Mouse (Mus musculus): ENCODE data around the gene Sh3gl3. TPM values are rescaled to one million over a fixed set of nuclear protein-coding genes. Genes with fewer than 3 reads are reported as not detected.
A peak's percentile ranks its signal among the peaks of the same experiment; 100 is the strongest.

Sh3gl3 gene
- polyA plus RNA-seq, 1 experiment, result 0.30 TPM

DNA sequence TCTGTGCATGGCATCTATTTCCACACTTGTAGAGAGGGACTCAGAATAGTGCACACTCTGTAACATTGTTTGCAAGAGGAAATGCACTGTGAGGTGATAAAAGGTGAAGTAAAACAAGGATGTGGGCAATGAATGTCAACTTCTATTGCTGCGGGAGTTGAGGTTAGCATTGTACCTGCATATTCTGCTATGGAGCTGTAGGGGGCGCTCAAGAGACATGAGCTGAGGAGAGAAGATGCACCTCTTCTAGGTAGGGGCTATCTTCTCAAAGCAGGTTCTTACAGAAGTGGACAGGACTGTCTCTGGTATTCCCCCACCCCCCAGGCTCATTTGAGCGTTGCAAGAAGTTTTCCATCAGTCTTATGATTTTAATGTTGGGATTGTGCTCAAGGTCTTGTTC, 165.6 kb downstream of the Sh3gl3 start:
- WGBS, result 49% methylated on average over 3 of the region's 3 CpGs
- Histone ChIP-seq H3K36me3 (ENCODE audit: control insufficient read depth, insufficient read depth, low read length) (no peaks in the 10 kb centered on the region), H3K4me1 (ENCODE audit: control insufficient read depth, insufficient read depth, insufficient read length, low read length) (no peaks in the 10 kb centered on the region), H3K4me3 (ENCODE audit: low read depth, low read length) (no peak overlapping the region), H3K27ac (ENCODE audit: insufficient read depth, low read depth, low read length) (no peak overlapping the region), H3K27me3 (ENCODE audit: control insufficient read depth, insufficient read depth, low read length) (peaks cover 8% of the 10 kb centered on the region; the same call in 1 of the 2 replicates)
- TF ChIP-seq CTCF (IDR thresholded peaks at IDR 0.05; ENCODE audit: extremely low read depth, insufficient read length, insufficient replicate concordance, low read depth, low read length) (no peak), POLR2A (IDR thresholded peaks at IDR 0.05; ENCODE audit: low read depth, low read length) (no peak)

GRCm38 (mm10) chr7:82341476-82341875, 167.8 kb downstream of the Sh3gl3 start:
- H3K4me3 ChIP-seq (ENCODE audit: low read depth, low read length), result no peak overlapping the region
- H3K4me1 ChIP-seq (ENCODE audit: control insufficient read depth, insufficient read depth, insufficient read length, low read length), result no peaks in the 10 kb centered on the region
- H3K36me3 ChIP-seq (ENCODE audit: control insufficient read depth, insufficient read depth, low read length), result no peaks in the 10 kb centered on the region
- WGBS, result 28% methylated on average over 8 of the region's 8 CpGs
- no peak for TF ChIP-seq POLR2A (IDR thresholded peaks at IDR 0.05; ENCODE audit: low read depth, low read length)
- TF ChIP-seq CTCF (IDR thresholded peaks at IDR 0.05; ENCODE audit: extremely low read depth, insufficient read length, insufficient replicate concordance, low read depth, low read length), result no peak
- no peak overlapping the region for H3K27ac ChIP-seq (ENCODE audit: insufficient read depth, low read depth, low read length)
- H3K27me3 ChIP-seq (ENCODE audit: control insufficient read depth, insufficient read depth, low read length), result peaks cover 3% of the 10 kb centered on the region; the same call in 1 of the 2 replicates

GRCm38 (mm10) chr7:82346706-82347105, 173.1 kb downstream of the Sh3gl3 start:
- Histone ChIP-seq H3K36me3 (ENCODE audit: control insufficient read depth, insufficient read depth, low read length) (no peaks in the 10 kb centered on the region), H3K4me1 (ENCODE audit: control insufficient read depth, insufficient read depth, insufficient read length, low read length) (no peaks in the 10 kb centered on the region), H3K27ac (ENCODE audit: insufficient read depth, low read depth, low read length) (no peak overlapping the region), H3K4me3 (ENCODE audit: low read depth, low read length) (no peak overlapping the region), H3K27me3 (ENCODE audit: control insufficient read depth, insufficient read depth, low read length) (no peaks in the 10 kb centered on the region)
- WGBS, result 64% methylated on average over 2 of the region's 2 CpGs
- no peak for TF ChIP-seq POLR2A (IDR thresholded peaks at IDR 0.05; ENCODE audit: low read depth, low read length)
- no peak for TF ChIP-seq CTCF (IDR thresholded peaks at IDR 0.05; ENCODE audit: extremely low read depth, insufficient read length, insufficient replicate concordance, low read depth, low read length)

GRCm38 (mm10) chr7:82349796-82350195, 176.2 kb downstream of the Sh3gl3 start:
- no peak for TF ChIP-seq CTCF (IDR thresholded peaks at IDR 0.05; ENCODE audit: extremely low read depth, insufficient read length, insufficient replicate concordance, low read depth, low read length)
- TF ChIP-seq POLR2A (IDR thresholded peaks at IDR 0.05; ENCODE audit: low read depth, low read length), result 0 out of 2 replicates have a peak, but pooled peaks have one; percentile 12
- H3K4me1 ChIP-seq (ENCODE audit: control insufficient read depth, insufficient read depth, insufficient read length, low read length), result no peaks in the 10 kb centered on the region
- H3K27ac ChIP-seq (ENCODE audit: insufficient read depth, low read depth, low read length), result no peak overlapping the region
- WGBS, result 71% methylated on average over 7 of the region's 7 CpGs
- H3K4me3 ChIP-seq (ENCODE audit: low read depth, low read length), result no peak overlapping the region
- H3K36me3 ChIP-seq (ENCODE audit: control insufficient read depth, insufficient read depth, low read length), result no peaks in the 10 kb centered on the region
- no peaks in the 10 kb centered on the region for H3K27me3 ChIP-seq (ENCODE audit: control insufficient read depth, insufficient read depth, low read length)

DNA sequence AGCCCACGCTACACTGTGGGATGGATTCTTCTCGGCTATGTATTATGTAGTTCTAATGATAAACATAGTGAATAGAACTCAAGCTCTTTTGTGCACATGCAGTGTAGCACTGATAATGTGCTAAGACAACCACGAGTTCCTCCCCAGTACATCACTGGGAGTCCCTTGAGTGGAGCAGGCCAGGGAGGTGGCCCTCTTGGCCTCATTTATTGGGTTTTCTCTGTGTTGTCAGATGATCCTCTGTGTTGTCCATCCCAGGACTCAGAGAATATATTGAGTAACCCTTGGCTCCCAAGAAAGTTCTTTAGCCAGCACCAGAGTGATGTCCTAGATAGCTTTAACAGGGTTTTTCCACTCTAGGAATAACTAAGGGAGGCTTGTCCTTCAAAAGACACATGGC, 176.8 kb downstream of the Sh3gl3 start:
- TF ChIP-seq CTCF (IDR thresholded peaks at IDR 0.05; ENCODE audit: extremely low read depth, insufficient read length, insufficient replicate concordance, low read depth, low read length), result no peak
- TF ChIP-seq POLR2A (IDR thresholded peaks at IDR 0.05; ENCODE audit: low read depth, low read length), result no peak
- Histone ChIP-seq H3K4me1 (ENCODE audit: control insufficient read depth, insufficient read depth, insufficient read length, low read length) (no peaks in the 10 kb centered on the region), H3K27me3 (ENCODE audit: control insufficient read depth, insufficient read depth, low read length) (no peaks in the 10 kb centered on the region), H3K4me3 (ENCODE audit: low read depth, low read length) (no peak overlapping the region), H3K27ac (ENCODE audit: insufficient read depth, low read depth, low read length) (no peak overlapping the region), H3K36me3 (ENCODE audit: control insufficient read depth, insufficient read depth, low read length) (no peaks in the 10 kb centered on the region)
- whole genome bisulfite sequencing, result 69% methylated on average over 3 of the region's 3 CpGs

Other genes with a start within 250 kb of the Sh3gl3 start
- gene Hdgfl3, start 239.4 kb upstream of the Sh3gl3 start, polyA plus RNA-seq (2012; rRNA removed), result 1.0 and 1.3 TPM in 2 replicates
- gene Bnc1, start 181.5 kb upstream of the Sh3gl3 start, polyA plus RNA-seq (2012; rRNA removed), result 0.05 and 0.17 TPM in 2 replicates
- 1.2 TPM in 2 replicates for gene Adamtsl3, start 161.9 kb downstream of the Sh3gl3 start, polyA plus RNA-seq (2012; rRNA removed)

Data from small intestine, adult 2 months (tissue).